Mouse (Mus musculus): ENCODE data around the gene Rexo1. TPM values are rescaled to one million over a fixed set of nuclear protein-coding genes. Genes with fewer than 3 reads are reported as not detected.
A peak's percentile ranks its signal among the peaks of the same experiment; 100 is the strongest.

Gene Rexo1
- polyA plus RNA-seq, 1 experiment from 2014 or later = 21.5 TPM

DNA sequence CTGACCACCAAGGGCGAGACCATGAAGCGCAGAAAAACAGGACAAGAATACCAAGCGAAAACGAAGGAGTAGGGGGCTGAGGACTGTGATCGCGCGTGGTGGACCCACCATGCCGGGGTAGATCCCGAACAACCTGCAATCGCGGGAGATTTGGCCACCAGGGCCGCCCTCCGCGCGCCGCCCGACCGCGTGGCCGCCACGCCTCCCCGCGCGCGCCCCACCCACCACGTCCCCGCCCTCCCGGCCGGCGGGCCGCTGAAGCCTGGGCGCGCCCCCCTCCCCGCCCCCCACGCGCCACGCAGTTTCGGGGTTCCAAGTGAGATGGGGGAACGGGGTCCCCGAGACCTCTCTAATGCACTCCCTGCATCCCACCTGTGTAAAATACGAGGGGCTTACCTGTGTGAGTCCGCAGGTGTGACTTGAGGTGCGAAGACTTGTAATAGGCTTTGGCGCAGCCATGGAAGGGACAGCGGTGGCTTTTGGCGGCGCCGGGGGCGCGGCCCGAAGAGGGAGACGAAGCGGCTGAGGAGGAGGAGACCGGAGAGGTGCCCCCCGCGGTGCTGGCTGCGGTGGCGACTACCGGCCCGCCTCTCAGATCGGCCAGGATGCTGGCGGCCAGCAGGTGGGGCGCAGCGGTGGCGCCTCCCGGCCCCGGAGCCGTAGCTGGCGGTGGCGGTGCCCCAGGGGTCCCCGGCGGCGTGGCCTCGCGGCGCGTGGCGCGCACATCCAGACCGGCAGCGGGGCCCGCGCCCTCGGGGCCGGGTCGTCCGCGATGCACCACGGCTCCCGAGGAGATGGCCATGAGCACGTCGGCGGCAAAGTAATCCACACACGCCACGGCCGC, 15.2 kb upstream of the Rexo1 start:
- Histone ChIP-seq H3K4me3 (ENCODE audit: low read length) (peak overlapping the region; percentile 84), H3K4me1 (ENCODE audit: control insufficient read depth, insufficient read depth, low read length) (peaks cover 42% of the 10 kb centered on the region), H3K9me3 (ENCODE audit: control insufficient read depth, low read length) (no peaks in the 10 kb centered on the region), H3K4me2 (ENCODE audit: low read depth, low read length) (peak overlapping the region; percentile 98), H3K36me3 (ENCODE audit: control insufficient read depth, insufficient read depth, low read length) (no peaks in the 10 kb centered on the region), H3K9ac (ENCODE audit: low read depth, low read length) (peak overlapping the region; percentile 80), H3K27me3 (replicated peaks; ENCODE audit: control insufficient read depth, insufficient read depth, low read length) (no peaks in the 10 kb centered on the region), H3K27ac (ENCODE audit: low read length) (peak overlapping the region; percentile 88)
- peak; percentile 8 for ATAC-seq
- WGBS = under 1% methylated on average over 85 of the region's 96 CpGs

DNA sequence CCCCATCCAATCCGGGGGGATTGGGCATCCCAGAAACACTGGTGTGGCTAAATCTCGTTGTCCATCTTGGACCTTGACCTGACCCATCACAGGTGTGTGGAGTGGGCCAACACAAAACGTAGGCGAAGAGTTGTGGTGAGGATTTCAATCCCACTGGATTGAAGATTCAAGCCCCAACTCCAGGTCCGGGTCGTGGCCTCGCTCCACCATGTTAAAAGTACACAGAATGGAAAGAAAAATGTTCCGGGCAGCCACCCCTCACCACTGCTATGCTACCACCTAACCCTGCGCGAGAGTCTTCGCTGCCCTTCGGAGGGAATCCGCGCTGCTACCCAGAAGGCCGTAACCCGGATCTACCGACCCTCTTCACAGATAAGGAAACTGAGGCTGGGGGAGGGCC, 14.6 kb upstream of the Rexo1 start:
- ATAC-seq = no peak
- Histone ChIP-seq H3K36me3 (ENCODE audit: control insufficient read depth, insufficient read depth, low read length) (no peaks in the 10 kb centered on the region), H3K4me1 (ENCODE audit: control insufficient read depth, insufficient read depth, low read length) (peaks cover 48% of the 10 kb centered on the region), H3K9ac (ENCODE audit: low read depth, low read length) (peak overlapping the region; percentile 80), H3K27ac (ENCODE audit: low read length) (no peak overlapping the region), H3K9me3 (ENCODE audit: control insufficient read depth, low read length) (no peaks in the 10 kb centered on the region), H3K27me3 (replicated peaks; ENCODE audit: control insufficient read depth, insufficient read depth, low read length) (no peaks in the 10 kb centered on the region), H3K4me3 (ENCODE audit: low read length) (peak overlapping the region; percentile 84), H3K4me2 (ENCODE audit: low read depth, low read length) (peak overlapping the region; percentile 98)
- WGBS = 10% methylated on average over 17 of the region's 17 CpGs

DNA sequence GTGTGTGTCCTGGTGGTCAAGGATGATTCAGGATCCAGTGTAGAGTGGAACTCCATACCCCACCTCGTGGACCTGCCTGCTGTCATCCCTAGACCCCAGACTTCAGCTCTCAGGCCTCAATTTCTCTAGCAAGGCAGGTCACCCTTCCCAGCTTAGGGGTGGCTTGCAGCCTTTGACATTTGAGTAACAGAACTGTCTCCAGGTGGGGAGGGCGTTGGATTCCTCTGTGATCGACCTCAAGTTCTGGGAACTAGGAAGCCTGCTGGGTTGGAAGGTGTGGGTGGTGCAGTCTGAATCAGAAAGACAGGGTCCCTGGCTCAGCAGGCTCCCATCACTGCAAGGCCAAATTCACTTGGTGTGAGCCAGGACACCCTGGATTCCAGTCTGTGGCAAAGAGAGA, 13.5 kb upstream of the Rexo1 start:
- ATAC-seq = no peak
- no peak overlapping the region for H3K4me3 ChIP-seq (ENCODE audit: low read length)
- no peak overlapping the region for H3K9ac ChIP-seq (ENCODE audit: low read depth, low read length)
- H3K9me3 ChIP-seq (ENCODE audit: control insufficient read depth, low read length) = no peaks in the 10 kb centered on the region
- no peaks in the 10 kb centered on the region for H3K27me3 ChIP-seq (replicated peaks; ENCODE audit: control insufficient read depth, insufficient read depth, low read length)
- H3K4me1 ChIP-seq (ENCODE audit: control insufficient read depth, insufficient read depth, low read length) = peaks cover 59% of the 10 kb centered on the region
- no peak overlapping the region for H3K27ac ChIP-seq (ENCODE audit: low read length)
- H3K4me2 ChIP-seq (ENCODE audit: low read depth, low read length) = no peak overlapping the region
- WGBS = 68% methylated on average over 3 of the region's 3 CpGs
- H3K36me3 ChIP-seq (ENCODE audit: control insufficient read depth, insufficient read depth, low read length) = no peaks in the 10 kb centered on the region

DNA sequence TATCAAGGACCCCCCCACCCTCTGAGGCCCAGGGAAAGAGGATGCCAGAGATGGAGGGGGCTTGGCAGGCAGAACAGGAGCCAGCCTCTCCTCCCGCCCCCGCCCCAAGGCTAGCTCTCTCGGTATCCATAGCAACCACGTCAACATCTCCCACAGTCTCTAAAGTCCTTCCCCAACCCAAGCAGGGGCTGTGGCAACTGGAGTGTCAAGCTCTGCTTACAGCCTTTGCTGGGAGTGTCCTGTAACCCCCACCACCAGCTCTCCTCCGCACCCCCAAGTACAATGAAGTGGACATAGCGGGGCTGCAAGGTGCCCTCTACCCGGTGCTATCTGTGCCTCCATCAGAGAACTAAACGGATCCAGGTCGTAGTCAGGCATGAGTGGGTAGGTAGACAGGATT, 12.6 kb upstream of the Rexo1 start:
- Histone ChIP-seq H3K4me1 (ENCODE audit: control insufficient read depth, insufficient read depth, low read length) (peaks cover 65% of the 10 kb centered on the region), H3K9ac (ENCODE audit: low read depth, low read length) (peak overlapping the region; percentile 38; the same call in 1 of the 2 replicates), H3K27ac (ENCODE audit: low read length) (no peak overlapping the region), H3K9me3 (ENCODE audit: control insufficient read depth, low read length) (no peaks in the 10 kb centered on the region), H3K36me3 (ENCODE audit: control insufficient read depth, insufficient read depth, low read length) (no peaks in the 10 kb centered on the region), H3K27me3 (replicated peaks; ENCODE audit: control insufficient read depth, insufficient read depth, low read length) (no peaks in the 10 kb centered on the region), H3K4me2 (ENCODE audit: low read depth, low read length) (no peak overlapping the region), H3K4me3 (ENCODE audit: low read length) (no peak overlapping the region)
- ATAC-seq = no peak
- 51% methylated on average over 9 of the region's 9 CpGs for WGBS

DNA sequence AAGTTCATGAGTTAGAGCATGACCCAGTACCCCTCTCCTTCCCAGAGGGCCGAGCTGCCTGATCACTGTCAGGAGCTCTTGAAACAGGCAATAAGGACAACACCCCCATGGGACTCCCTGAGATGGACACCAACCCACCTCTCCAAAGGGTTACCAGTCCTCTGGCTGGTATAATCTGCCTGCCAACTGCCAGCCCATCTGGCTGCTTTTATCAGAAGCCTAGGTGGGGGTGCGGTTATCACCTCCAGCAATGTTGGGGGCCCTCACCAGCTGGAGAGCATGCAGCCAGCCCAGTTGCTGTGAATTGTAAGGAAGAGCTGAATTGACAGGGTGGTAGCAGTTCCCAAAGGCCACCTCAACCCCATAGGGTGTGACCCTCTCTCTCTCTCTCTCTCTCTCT, 11.1 kb upstream of the Rexo1 start:
- ATAC-seq = no peak
- H3K4me2 ChIP-seq (ENCODE audit: low read depth, low read length) = no peak overlapping the region
- no peaks in the 10 kb centered on the region for H3K27me3 ChIP-seq (replicated peaks; ENCODE audit: control insufficient read depth, insufficient read depth, low read length)
- H3K4me1 ChIP-seq (ENCODE audit: control insufficient read depth, insufficient read depth, low read length) = peaks cover 60% of the 10 kb centered on the region
- H3K36me3 ChIP-seq (ENCODE audit: control insufficient read depth, insufficient read depth, low read length) = no peaks in the 10 kb centered on the region
- 79% methylated on average over 2 of the region's 2 CpGs for WGBS
- H3K9me3 ChIP-seq (ENCODE audit: control insufficient read depth, low read length) = no peaks in the 10 kb centered on the region
- no peak overlapping the region for H3K27ac ChIP-seq (ENCODE audit: low read length)
- no peak overlapping the region for H3K4me3 ChIP-seq (ENCODE audit: low read length)
- H3K9ac ChIP-seq (ENCODE audit: low read depth, low read length) = no peak overlapping the region

DNA sequence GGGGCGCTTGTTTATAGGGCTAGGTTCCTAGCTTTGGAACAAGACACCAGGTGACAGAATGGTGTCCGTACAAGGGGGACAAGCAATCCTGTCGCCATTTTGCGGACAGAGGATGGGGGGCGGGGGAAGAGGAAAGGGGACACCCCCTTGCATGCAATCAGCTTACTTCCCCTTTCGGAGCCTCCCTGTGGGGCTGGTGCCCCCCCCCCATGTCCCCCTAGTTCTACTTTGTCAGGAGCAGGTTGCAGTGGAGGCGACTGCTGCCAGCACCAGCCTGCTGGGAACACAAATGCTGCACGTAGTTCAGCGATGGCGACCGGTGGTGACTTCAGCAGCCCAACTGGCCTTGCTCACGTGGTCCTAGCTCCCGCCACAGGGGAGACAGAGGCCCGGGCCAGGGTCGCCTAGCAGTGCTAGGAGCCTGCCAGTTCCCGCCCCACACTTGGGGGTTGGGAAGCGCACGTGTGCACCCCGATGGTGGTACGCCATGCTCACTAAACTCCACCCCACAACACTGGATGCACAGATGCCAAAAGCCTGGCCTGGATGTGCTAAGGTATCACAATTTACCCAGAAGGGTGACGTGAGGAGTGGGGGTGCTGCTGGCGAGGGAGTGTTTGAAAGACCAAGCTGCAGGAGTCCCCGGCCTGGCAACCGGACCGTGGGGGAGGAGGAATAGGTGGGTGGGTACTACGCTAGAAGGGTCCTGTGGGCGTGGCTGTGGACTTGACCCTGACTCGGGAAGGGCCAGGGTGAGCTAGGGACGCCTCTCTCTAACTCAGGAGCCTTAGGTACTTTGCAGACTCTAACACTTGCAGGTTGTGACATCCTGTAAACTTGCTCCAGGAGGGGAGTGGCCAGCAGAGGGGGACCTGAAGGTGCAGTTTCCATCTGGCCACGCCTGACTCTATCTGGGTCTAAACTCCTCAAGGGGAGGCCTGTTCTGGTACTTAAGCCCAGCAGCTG, 9.8 kb upstream of the Rexo1 start:
- H3K4me2 ChIP-seq (ENCODE audit: low read depth, low read length) = peak overlapping the region; percentile 38
- WGBS = 25% methylated on average over 30 of the region's 30 CpGs
- peak; percentile 22 for ATAC-seq
- peak overlapping the region; percentile 59 for H3K9ac ChIP-seq (ENCODE audit: low read depth, low read length)
- no peaks in the 10 kb centered on the region for H3K9me3 ChIP-seq (ENCODE audit: control insufficient read depth, low read length)
- H3K36me3 ChIP-seq (ENCODE audit: control insufficient read depth, insufficient read depth, low read length) = no peaks in the 10 kb centered on the region
- H3K4me1 ChIP-seq (ENCODE audit: control insufficient read depth, insufficient read depth, low read length) = peaks cover 65% of the 10 kb centered on the region
- H3K4me3 ChIP-seq (ENCODE audit: low read length) = peak overlapping the region; percentile 19
- peak overlapping the region; percentile 63 for H3K27ac ChIP-seq (ENCODE audit: low read length)
- no peaks in the 10 kb centered on the region for H3K27me3 ChIP-seq (replicated peaks; ENCODE audit: control insufficient read depth, insufficient read depth, low read length)

DNA sequence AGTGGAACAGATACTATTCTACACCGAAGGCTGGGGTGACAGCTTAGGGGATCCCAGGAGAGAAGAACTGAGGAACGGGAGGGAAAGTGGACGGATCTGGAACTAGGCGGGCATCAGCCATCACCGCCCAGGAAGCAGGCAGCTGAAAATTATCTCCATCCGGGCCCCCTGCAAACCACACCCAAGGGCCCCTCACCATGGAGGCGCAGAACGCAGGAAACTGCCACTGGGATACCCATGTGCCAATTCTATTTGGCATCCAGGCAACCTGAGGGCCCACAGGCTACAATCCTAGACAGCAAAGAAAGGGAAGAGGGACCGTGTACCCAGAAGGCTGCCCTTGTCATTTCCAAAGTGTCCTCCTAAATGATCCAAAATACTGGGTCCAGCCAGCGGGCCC, 9.1 kb upstream of the Rexo1 start:
- 0 out of 2 replicates have a peak overlapping the region, but pooled peaks have one; percentile 63 for H3K27ac ChIP-seq (ENCODE audit: low read length)
- no peaks in the 10 kb centered on the region for H3K9me3 ChIP-seq (ENCODE audit: control insufficient read depth, low read length)
- ATAC-seq = no peak
- no peak overlapping the region for H3K4me3 ChIP-seq (ENCODE audit: low read length)
- peak overlapping the region; percentile 48; the same call in 1 of the 2 replicates for H3K4me2 ChIP-seq (ENCODE audit: low read depth, low read length)
- H3K4me1 ChIP-seq (ENCODE audit: control insufficient read depth, insufficient read depth, low read length) = peaks cover 58% of the 10 kb centered on the region
- H3K27me3 ChIP-seq (replicated peaks; ENCODE audit: control insufficient read depth, insufficient read depth, low read length) = no peaks in the 10 kb centered on the region
- WGBS = 84% methylated on average over 10 of the region's 10 CpGs
- peak overlapping the region; percentile 59; the same call in 1 of the 2 replicates for H3K9ac ChIP-seq (ENCODE audit: low read depth, low read length)
- no peaks in the 10 kb centered on the region for H3K36me3 ChIP-seq (ENCODE audit: control insufficient read depth, insufficient read depth, low read length)

DNA sequence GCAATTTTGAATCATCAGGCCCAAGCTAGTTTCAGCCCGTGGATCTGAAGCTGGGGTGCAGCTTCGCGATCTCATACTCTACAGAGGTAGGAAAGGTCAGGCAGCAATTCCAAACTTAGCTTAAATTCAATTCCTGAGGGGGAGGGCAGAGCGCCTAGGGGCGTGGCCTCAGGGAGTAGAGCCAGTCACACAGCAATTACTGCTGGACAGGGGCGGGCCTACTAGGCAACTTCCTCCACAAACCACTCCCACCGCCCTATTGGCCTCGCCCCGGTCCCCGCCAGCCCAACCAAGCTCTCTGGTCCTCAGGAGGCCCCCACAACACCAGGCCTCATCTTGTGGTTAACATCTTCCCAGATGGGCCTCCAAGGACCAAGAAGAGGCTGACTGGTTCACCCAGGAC, 8.3 kb upstream of the Rexo1 start:
- Histone ChIP-seq H3K27ac (ENCODE audit: low read length) (peak overlapping the region; percentile 61), H3K4me2 (ENCODE audit: low read depth, low read length) (peak overlapping the region; percentile 48), H3K9ac (ENCODE audit: low read depth, low read length) (peak overlapping the region; percentile 59), H3K4me3 (ENCODE audit: low read length) (peak overlapping the region; percentile 27), H3K36me3 (ENCODE audit: control insufficient read depth, insufficient read depth, low read length) (no peaks in the 10 kb centered on the region), H3K27me3 (replicated peaks; ENCODE audit: control insufficient read depth, insufficient read depth, low read length) (no peaks in the 10 kb centered on the region), H3K9me3 (ENCODE audit: control insufficient read depth, low read length) (no peaks in the 10 kb centered on the region), H3K4me1 (ENCODE audit: control insufficient read depth, insufficient read depth, low read length) (peaks cover 55% of the 10 kb centered on the region)
- 26% methylated on average over 10 of the region's 10 CpGs for whole genome bisulfite sequencing
- peak; percentile 63 for ATAC-seq

DNA sequence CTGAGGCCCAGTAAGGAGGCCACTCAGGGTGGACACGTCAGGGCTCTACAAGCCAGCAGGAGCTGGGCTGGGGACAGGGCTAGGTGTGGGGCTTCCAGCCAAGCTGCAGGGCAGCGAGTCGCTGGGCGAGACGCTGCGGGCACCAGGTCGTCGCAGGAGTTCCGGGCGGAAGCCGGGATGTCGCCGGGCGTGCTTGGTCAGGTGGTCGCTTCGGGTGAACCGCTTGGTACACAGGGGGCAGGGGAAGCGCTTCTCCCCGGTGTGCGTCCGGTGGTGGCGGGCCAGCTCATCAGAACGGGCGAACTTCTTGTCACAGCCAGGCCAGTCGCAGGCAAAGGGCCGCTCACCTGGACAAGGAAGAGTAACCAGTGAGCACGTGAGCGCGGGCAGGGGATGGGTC, 7.5 kb upstream of the Rexo1 start:
- Histone ChIP-seq H3K4me3 (ENCODE audit: low read length) (no peak overlapping the region), H3K36me3 (ENCODE audit: control insufficient read depth, insufficient read depth, low read length) (no peaks in the 10 kb centered on the region), H3K27ac (ENCODE audit: low read length) (no peak overlapping the region), H3K9ac (ENCODE audit: low read depth, low read length) (no peak overlapping the region), H3K9me3 (ENCODE audit: control insufficient read depth, low read length) (no peaks in the 10 kb centered on the region), H3K4me1 (ENCODE audit: control insufficient read depth, insufficient read depth, low read length) (peaks cover 48% of the 10 kb centered on the region), H3K4me2 (ENCODE audit: low read depth, low read length) (no peak overlapping the region), H3K27me3 (replicated peaks; ENCODE audit: control insufficient read depth, insufficient read depth, low read length) (no peaks in the 10 kb centered on the region)
- 95% methylated on average over 28 of the region's 29 CpGs for WGBS
- no peak for ATAC-seq

Data from intestine, embryonic 16.5 days (tissue).